Mouse (Mus musculus) heart, adult 18-20 months (tissue): ENCODE measurements around the gene Asl. TPM values are rescaled to one million over a fixed set of nuclear protein-coding genes. Genes with fewer than 3 reads are reported as not detected.

Experiments
- DNase-seq, 2 experiments: peaks; one replicate each; pipeline ENCODE4 v3.0.0; 2021 to 2022; ENCODE audit warnings: mixed read lengths in 1 of 2
- long read RNA-seq, 2 experiments: library from polyadenylated mRNA; stranded (forward); transcript quantifications; one replicate each; pipeline ENCODE4 v2.0.0; 2021
- total RNA-seq, 2 experiments: library from RNA; stranded (reverse); gene quantifications; 2 replicates each; pipeline ENCODE4 v1.2.3; 2021

The Asl gene
- total RNA-seq, result 1 to 10 TPM; 4.6 to 5.0 TPM
- long read RNA-seq, experiment 1, partial matches to known transcripts, result 0 of 2 reads
- long read RNA-seq, experiment 1, other reads (novel, unspliced or antisense), result 0 of 2 reads
- long read RNA-seq, experiment 2, partial matches to known transcripts, result 0 of 2 reads
- long read RNA-seq, experiment 2, other reads (novel, unspliced or antisense), result 0 of 2 reads

- DNase-seq, result peak; percentile 91 to 95
Observed at GRCm38 (mm10) chr5:130029142-130029897, at the start of gene Asl, which contains the start of gene Crcp. TSS of gene Asl (minus strand) at chr5:130029247. TSS of gene Crcp (plus strand) at chr5:130029290.

- no peak for DNase-seq
Observed at GRCm38 (mm10) chr5:130078834-130079156, 49.7 kb upstream of the Asl start.

DNA sequence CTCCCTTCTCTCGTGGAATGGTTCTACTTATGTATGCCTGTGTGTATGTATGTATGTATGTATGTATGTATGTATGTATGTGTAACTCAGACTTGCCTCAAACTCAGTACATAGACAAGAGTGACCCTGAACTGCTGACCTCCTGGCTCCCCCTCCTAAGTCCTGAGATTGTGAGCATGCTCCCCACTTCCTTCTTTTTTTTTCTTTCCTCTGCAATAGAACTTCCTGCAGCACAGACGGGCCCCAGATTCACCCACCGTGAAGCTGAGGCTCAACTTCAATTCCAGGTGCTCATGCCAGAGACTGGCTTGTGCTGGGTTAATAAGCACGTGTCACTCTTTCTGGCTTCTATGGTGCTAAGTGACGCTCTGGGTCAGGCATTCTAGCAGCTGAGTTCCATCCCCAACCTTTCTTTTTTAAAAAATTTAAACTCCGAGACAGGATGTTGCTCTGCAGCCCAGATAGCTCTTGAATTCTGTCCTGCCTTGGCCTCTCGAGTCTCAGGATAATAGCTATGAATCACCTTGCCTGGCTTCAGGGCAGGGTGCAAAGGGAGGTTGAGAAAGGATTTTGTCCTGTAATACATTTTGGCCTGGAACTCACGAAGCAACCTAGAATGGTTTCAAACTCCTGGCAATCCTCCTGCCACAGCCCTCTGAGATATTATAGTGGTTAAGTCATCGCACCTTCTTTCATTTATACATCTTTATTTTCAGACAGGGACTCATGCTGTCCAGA is 49.2 kb upstream of the Asl start:
- DNase-seq, result peak in 1 of 2 experiments; percentile 28

- DNase-seq, result peak; percentile 34 to 65
Observed at GRCm38 (mm10) chr5:130076396-130076795, 47.3 kb upstream of the Asl start.

GRCm38 (mm10) chr5:130074491-130074890 is 45.4 kb upstream of the Asl start:
- DNase-seq, result no peak

DNA sequence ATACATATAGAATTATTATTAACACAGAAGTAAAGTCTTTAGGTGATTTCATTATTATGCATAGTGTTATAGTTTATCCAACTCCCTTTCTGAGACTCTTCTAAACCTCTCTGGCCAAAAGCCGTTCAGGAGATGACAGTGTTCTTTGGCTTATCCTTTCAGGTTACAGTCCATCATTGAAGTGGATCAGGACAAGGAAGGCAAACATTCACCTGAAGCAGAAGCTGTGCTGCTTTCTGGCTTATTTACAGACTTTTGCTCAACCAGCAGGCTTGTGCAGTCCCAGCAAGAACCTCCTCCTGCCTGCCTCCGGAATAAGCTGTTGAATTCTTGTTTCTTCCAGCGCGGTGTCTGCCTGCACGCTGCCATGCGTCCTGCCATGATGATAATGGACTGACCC is 44.0 kb upstream of the Asl start, which contains the start of gene Tpst1:
Gene Tpst1, plus strand, starts transcription at position 301 of the 400 bp plus-strand sequence.
- no peak for DNase-seq

- DNase-seq, result no peak
Observed at GRCm38 (mm10) chr5:130067841-130068264, 38.8 kb upstream of the Asl start.

GRCm38 (mm10) chr5:130065579-130065978 is 36.5 kb upstream of the Asl start:
- DNase-seq, result no peak

DNA sequence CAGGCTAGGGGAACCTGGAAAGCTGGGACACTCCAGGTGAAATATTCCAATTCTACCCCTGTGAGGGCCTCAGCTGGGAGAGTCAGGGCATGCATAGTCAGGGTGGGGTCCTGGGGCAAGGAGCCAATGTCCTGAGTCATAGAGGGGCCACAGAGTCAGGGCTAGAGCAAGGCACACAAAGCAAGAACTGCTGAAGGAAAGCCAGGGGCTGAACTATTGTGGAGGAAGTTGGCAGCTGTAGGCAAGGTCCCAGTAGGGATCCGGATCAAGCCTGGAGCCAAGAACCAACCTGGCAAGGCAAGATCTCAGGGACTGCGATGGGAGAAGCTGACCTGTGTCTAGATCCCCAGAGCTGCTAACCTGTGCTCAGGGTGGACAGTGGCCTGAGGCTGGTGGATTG is 34.7 kb upstream of the Asl start:
- DNase-seq, result no peak

DNA sequence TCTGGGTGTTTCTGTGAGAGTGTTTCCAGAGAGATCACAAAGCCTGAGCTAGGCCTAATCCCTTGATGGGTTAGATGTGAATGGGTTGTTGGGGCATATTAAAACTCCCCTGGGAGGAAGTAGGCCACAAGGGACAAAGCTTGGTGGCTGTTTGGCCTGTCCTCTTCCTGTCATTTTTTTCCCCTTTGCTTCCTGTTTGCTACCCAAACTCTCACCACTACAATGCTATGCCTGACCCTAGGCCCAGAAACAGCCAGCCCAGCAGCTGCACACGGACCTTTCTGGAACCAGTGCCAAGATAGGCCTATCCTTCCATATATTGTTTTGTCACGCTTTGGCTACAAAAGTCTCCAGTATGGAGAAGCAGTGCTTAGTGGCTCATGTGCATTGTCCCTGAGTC is 33.0 kb upstream of the Asl start:
- DNase-seq, result peak; percentile 37 to 75

GRCm38 (mm10) chr5:130060329-130060665 is 31.2 kb upstream of the Asl start:
- no peak for DNase-seq

GRCm38 (mm10) chr5:130059413-130060328 is 30.6 kb upstream of the Asl start:
- DNase-seq, result peak; percentile 63 to 74

GRCm38 (mm10) chr5:130056303-130056702 is 27.3 kb upstream of the Asl start:
- no peak for DNase-seq

DNA sequence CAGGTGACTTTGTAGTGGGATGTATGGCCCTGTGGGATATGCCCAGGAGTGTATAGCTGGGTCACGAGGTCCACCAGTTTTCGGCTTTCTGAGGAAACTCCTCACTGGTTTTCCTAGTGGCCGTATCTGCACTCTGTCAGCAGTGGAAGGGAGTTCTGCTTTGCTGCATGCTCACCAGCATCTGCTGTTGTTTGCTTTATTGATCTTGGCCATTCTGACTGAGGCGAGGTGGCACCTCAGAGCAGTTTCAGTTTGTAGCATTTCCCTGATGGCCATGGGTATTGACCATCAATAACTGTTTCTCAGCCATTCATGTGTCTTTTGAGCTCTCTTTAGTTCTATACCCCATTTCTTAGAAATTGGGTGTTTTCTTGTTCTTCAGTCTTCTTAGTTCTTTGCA is 26.6 kb upstream of the Asl start:
- DNase-seq, result no peak

- DNase-seq, result no peak
Observed at GRCm38 (mm10) chr5:130052955-130053354, 23.9 kb upstream of the Asl start.

GRCm38 (mm10) chr5:130052510-130052909 is 23.5 kb upstream of the Asl start:
- peak; percentile 37 to 49 for DNase-seq

DNA sequence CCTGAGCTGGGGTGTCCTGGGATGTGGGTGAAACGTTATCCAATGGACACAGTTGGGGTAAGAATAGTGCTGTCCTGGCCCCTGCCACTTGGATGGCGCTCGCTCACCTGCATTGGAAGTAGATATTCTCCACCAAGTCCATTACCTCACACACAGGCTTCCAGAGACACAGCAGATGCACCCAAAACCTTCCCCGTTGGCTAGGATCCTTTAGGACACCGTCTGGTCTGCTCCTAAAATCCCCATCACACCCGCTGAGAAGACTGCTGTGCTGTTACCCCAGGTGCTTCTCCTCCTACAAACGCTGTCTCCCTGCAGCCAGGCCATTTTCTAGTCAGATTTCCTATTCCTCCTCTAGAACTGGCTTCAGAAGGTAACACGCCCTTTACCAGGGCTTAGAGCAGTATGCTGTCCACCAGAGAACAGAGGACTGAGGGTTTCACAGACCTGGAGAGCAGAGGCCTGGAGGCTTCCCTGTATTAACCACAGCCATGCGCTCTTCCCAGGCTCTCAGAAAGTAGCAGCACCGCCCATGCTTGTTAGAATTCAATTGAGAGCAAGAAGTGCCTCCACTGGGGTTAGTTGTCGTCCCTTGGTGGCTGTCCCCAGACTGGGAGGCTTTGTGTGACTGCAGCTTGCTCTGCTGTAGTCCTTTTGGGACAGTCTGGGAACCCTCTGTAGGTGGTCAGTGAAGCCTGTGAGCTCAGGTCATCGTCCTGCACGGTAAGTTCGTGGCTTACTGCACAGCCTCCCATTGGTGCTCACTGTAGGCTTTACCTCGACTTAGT is 22.2 kb upstream of the Asl start:
- no peak for DNase-seq

- DNase-seq, result no peak
Observed at GRCm38 (mm10) chr5:130050416-130050815, 21.4 kb upstream of the Asl start.

- peak; percentile 71 for DNase-seq
Observed at GRCm38 (mm10) chr5:130048786-130049520, 19.9 kb upstream of the Asl start.

- DNase-seq, result no peak
Observed at GRCm38 (mm10) chr5:130047013-130047412, 18.0 kb upstream of the Asl start.

GRCm38 (mm10) chr5:130046589-130046988 is 17.5 kb upstream of the Asl start:
- peak in 1 of 2 experiments; percentile 52 for DNase-seq
